Mouse (Mus musculus) hindbrain, postnatal 0 days (tissue): ENCODE results near the gene Tuft1. TPM values are rescaled to one million over a fixed set of nuclear protein-coding genes. Genes with fewer than 3 reads are reported as not detected.
"Not testable (repeated sequence)": the region's sequence is repeated elsewhere in the genome, so short reads cannot be mapped to it uniquely, and the experiment has no call there.

Source experiments
- ATAC-seq: fragments of 200-750 bp; cut with Nextera tagmentation; 2 replicates; pipeline ENCODE4 v1.8.0; 2017; ENCODE audit warnings: mild to moderate bottlenecking, moderate TSS enrichment, moderate library complexity
- DNase-seq: peaks from one replicate; pipeline ENCODE4 v3.0.0-alpha.2; 2015; ENCODE audit warnings: low spot score
- H3K27ac ChIP-seq: fragments of 300-500 bp; sonication (generic); 2 replicates; pipeline ENCODE4 v1.5.1; 2014; ENCODE audit warnings: mild to moderate bottlenecking
- H3K27me3 ChIP-seq: fragments of 300-500 bp; sonication (generic); 2 replicates; pipeline ENCODE4 v1.6.1; 2014; ENCODE audit warnings: low read length, mixed read lengths; ENCODE audit not compliant: insufficient read depth
- H3K36me3 ChIP-seq: fragments of 300-500 bp; sonication (generic); 2 replicates; pipeline ENCODE4 v1.6.1; 2014; ENCODE audit warnings: low read length, mixed read lengths; ENCODE audit not compliant: insufficient read depth
- H3K4me1 ChIP-seq: fragments of 300-500 bp; sonication (generic); 2 replicates; pipeline ENCODE4 v1.6.1; 2014; ENCODE audit warnings: antibody characterized with exemption, low read length, mixed read lengths; ENCODE audit not compliant: insufficient read depth
- H3K4me2 ChIP-seq: fragments of 300-500 bp; sonication (generic); 2 replicates; pipeline ENCODE4 v1.6.1; 2014; ENCODE audit warnings: low read depth, mild to moderate bottlenecking, low read length, moderate library complexity, mixed read lengths
- H3K4me3 ChIP-seq: fragments of 300-500 bp; sonication (generic); 2 replicates; pipeline ENCODE4 v1.5.1; 2014; ENCODE audit warnings: low read length
- H3K9ac ChIP-seq: fragments of 300-500 bp; sonication (generic); replicated peaks from 2 replicates; pipeline ENCODE4 v1.6.1; 2014; ENCODE audit warnings: mild to moderate bottlenecking, low read length, moderate library complexity, mixed read lengths
- H3K9me3 ChIP-seq: fragments of 300-500 bp; sonication (generic); 2 replicates; pipeline ENCODE4 v1.6.1; 2016; ENCODE audit warnings: low read length, mixed read lengths
- CTCF ChIP-seq: IDR thresholded peaks from 2 replicates; pipeline ENCODE4 v1.5.1; 2016; ENCODE audit warnings: antibody characterized with exemption, control low read depth, low read depth
- WGBS: fragments of 180-500 bp; shearing (Covaris S2); extraction: QIAGEN DNeasy Blood & Tissue Kit; methylation state at CpG from one replicate; pipeline ENCODE4 v1.1.7; 2014; 5-methylcytosine and 5-hydroxymethylcytosine counted together
- polyA plus RNA-seq: library from polyadenylated mRNA; unstranded; fragments of >200 nt; fragmentation: Nextera tagmentation; extraction: Ambion mirVana; gene quantifications from 2 replicates; pipeline ENCODE4 v1.2.1, GENCODE M21; 2015
- total RNA-seq: library from RNA; depleted of rRNA; stranded (reverse); fragments of >200 nt; gene quantifications from 2 replicates; pipeline ENCODE4 v1.2.3, GENCODE M21; 2014

Tuft1 gene
- total and polyA plus RNA-seq, 2 experiments from 2014 or later: 6.8 to 14.7 TPM

DNA sequence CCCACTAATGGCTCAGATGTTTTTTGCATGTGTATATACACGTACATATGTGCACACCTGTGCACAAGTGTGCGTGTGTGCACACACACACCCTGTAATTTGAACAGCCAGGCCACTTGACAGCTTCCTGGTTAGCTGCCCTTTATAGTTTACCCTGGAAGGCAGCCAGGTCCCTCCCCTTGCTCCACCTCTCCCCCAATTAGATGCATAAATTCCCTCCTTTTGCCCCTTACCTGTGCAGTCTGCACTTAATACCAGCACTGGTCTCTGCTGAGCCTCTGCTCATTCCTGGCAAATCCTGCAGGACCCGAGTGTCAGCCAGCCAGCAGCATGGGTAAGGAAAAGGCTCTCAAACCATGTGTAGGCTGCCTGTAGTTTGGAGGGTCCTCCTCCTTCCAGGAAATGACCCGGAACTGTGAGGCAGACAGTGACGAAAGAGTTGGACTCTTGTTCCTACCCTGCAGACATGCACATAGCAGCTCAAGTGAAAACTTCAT lies 34.7 kb upstream of the Tuft1 start, which contains the start of gene Selenbp2:
Gene Selenbp2, plus strand, starts transcription at position 228 of the 497 bp plus-strand sequence.
- H3K4me1 ChIP-seq: no peaks in the 10 kb centered on the region
- ATAC-seq (no peak), DNase-seq (no peak)
- H3K4me3 ChIP-seq: no peak within 1 kb of the TSS
- H3K9me3 ChIP-seq: no peaks in the 10 kb centered on the region
- 77% methylated on average over 5 of the region's 5 CpGs for WGBS
- H3K36me3 ChIP-seq: no peaks in the 10 kb centered on the region
- H3K9ac ChIP-seq: no peak within 1 kb of the TSS
- no peak within 1 kb of the TSS for H3K4me2 ChIP-seq
- no peak for TF ChIP-seq CTCF
- H3K27me3 ChIP-seq: no peaks in the 10 kb centered on the region
- H3K27ac ChIP-seq: no peak within 1 kb of the TSS

DNA sequence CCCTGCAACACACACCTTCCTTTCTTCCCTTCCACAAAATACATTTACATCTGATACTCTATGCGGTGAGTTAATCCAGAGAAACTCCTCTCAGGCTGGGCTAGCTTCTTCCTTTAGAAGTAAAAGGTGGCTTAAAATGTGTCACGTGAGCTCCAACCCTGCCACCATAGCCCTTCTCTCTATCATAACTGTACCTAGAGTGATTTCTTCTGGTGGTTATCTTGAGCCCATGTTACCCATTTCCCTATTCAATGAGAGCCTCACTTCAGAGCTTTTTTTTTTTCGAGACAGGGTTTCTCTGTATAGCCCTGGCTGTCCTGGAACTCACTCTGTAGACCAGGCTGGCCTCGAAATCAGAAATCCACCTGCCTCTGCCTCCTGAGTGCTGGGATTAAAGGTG lies 33.0 kb upstream of the Tuft1 start:
- not testable (repeated sequence) for H3K27me3 ChIP-seq, H3K4me1 ChIP-seq, H3K9ac ChIP-seq, H3K27ac ChIP-seq, H3K4me3 ChIP-seq, H3K4me2 ChIP-seq, DNase-seq, H3K36me3 ChIP-seq, ATAC-seq, H3K9me3 ChIP-seq
- 87% methylated on average over 4 of the region's 4 CpGs for WGBS

DNA sequence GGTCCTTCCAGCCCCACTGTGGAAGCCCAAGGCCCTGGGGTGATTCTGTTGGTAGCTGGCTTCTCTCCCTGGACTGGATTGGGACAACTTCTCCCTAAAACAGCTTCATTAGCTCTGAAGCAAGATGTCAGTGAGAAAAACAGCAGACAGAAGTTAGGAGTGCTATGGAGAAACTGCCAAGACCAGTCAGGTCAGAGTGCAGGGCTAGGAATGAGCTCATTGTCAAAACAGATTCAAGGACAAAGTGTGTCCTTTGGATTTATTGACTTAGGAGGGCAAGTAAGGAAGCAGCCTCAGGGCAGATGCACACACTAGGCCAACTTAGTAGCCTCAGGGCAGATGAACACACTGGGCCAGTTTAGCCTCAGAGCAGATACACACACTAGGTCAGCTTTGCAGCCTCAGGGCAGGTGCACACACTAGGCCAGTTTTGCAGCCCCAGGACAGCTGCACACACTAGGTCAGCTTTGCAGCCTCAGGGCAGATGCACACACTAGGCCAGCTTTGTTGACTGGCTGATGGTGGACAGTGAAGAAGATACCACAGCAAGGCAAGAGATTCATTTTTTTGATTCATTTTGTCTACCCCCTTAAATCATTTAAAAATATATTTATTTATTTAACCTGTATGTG lies 32.1 kb upstream of the Tuft1 start:
- Histone ChIP-seq H3K36me3 (no peaks in the 10 kb centered on the region), H3K4me1 (no peaks in the 10 kb centered on the region), H3K9me3 (no peaks in the 10 kb centered on the region), H3K9ac (no peak overlapping the region), H3K4me3 (no peak overlapping the region), H3K27me3 (no peaks in the 10 kb centered on the region), H3K4me2 (no peak overlapping the region), H3K27ac (no peak overlapping the region)
- no peak for TF ChIP-seq CTCF
- DNase-seq (no peak), ATAC-seq (no peak)

DNA sequence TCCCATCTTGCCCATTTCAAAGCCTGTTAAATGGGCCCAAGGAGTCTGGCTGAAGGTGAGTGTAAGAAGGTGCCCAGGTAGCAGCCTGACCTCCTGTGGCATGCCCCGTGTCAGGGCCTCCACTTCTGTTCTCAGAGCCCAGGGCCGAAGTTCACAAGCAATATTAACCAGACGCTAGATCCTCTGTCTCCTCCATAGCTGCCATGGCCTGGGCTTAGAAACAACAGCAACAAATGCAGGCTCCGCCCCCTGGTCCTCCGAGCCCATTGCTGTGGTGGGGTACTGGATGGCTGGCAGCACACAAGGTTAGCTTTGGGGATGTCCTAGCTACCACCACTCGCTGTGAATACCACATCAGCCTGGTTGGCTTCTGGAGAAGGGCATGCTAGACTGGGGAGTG lies 31.5 kb upstream of the Tuft1 start:
- not testable (repeated sequence) for H3K9ac ChIP-seq, H3K4me3 ChIP-seq, H3K27ac ChIP-seq, H3K9me3 ChIP-seq, H3K27me3 ChIP-seq, DNase-seq, H3K4me2 ChIP-seq, H3K4me1 ChIP-seq, ATAC-seq, H3K36me3 ChIP-seq
- 62% methylated on average over 6 of the region's 6 CpGs for WGBS

DNA sequence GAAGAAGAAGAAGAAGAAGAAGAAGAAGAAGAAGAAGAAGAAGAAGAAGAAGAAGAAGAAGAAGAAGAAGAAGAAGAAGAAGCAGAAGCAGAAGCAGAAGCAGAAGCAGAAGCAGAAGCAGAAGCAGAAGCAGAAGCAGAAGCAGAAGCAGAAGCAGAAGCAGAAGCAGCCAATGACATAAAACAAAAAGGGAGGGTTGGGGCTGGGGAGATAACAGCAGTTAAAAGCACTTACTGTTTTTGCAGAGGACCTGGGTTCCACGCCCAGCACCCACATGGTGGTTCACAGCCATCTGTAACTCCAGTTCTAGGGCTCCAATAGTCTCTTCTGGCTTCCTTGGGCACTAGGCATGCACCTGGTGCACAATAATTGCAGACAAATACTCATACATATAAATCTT lies 30.5 kb upstream of the Tuft1 start:
- 84% methylated on average over 1 of the region's 1 CpGs for WGBS
- H3K27ac ChIP-seq, DNase-seq, ATAC-seq, H3K27me3 ChIP-seq, H3K9ac ChIP-seq, H3K4me1 ChIP-seq, H3K4me3 ChIP-seq, H3K36me3 ChIP-seq, H3K9me3 ChIP-seq, H3K4me2 ChIP-seq: not testable (repeated sequence)

DNA sequence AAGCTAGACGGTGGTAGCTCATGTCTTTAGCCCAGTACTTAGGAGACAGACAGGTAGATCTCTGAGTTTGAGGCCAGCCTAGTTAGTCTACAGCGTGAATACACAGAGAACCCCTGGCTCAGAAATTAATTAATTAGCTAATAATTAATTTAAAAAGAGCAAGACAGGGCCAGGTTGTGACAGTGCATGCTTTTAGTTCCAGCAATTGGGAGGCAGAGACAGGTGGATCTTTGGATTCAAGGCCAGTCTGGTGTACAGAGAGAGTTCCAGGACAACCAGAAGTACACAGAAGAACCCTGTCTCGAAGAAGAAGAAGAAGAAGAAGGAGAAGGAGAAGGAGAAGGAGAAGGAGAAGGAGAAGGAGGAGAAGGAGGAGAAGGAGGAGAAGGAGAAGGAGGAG lies 30.0 kb upstream of the Tuft1 start:
- not testable (repeated sequence) for DNase-seq, H3K36me3 ChIP-seq, H3K27me3 ChIP-seq, ATAC-seq, H3K9ac ChIP-seq, H3K27ac ChIP-seq, H3K4me3 ChIP-seq, H3K9me3 ChIP-seq, H3K4me1 ChIP-seq, H3K4me2 ChIP-seq
- 78% methylated on average over 3 of the region's 3 CpGs for WGBS

DNA sequence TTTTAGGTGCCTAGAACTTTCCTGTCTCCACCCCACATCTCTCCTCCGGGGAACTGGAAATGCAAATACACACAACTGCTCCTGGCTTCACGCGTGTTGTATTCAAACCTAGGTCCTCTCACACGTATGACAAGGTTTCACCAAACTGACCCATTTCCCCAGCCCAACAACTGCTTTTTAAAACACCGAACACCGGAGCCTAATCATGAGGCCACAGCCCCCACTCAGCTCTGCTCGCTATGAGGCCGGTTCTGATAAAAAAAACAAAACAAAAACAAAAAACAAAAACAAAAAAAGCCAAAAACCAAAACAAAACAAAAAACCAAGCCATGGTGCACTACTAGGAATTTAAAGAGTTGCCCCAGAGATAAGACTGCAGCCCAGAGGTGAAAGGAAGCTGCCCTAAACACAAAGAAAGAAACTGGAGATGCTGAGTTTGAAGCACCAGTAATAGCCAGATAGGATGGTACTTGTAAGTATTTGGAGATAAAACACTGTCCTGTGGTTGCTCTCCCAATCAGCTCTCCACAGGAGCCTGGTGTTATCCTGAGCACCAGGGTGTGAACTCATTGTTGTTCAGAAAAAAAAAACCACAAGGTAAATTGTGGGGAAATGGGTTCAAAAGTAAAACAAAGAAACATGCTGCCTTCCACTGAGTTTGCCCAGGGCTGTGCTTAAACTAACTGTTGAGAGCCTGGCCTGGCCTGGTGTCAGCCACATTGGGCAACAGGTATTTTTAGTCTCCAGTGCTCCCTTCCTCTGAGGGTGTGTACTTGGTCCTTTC lies 27.5 kb upstream of the Tuft1 start:
- 88% methylated on average over 8 of the region's 8 CpGs for WGBS
- H3K4me1 ChIP-seq, ATAC-seq: not testable (repeated sequence)

More for the DNA sequence above, 27.5 kb upstream of the Tuft1 start:
- not testable (repeated sequence) for H3K27ac ChIP-seq, H3K4me3 ChIP-seq, DNase-seq, H3K36me3 ChIP-seq, H3K9me3 ChIP-seq, H3K4me2 ChIP-seq, H3K27me3 ChIP-seq, H3K9ac ChIP-seq
